Mouse (Mus musculus): ENCODE data around the gene Ly6g6c.
"Not testable (repeated sequence)": the region's sequence is repeated elsewhere in the genome, so short reads cannot be mapped to it uniquely, and the experiment has no call there.

Gene Ly6g6c

DNA sequence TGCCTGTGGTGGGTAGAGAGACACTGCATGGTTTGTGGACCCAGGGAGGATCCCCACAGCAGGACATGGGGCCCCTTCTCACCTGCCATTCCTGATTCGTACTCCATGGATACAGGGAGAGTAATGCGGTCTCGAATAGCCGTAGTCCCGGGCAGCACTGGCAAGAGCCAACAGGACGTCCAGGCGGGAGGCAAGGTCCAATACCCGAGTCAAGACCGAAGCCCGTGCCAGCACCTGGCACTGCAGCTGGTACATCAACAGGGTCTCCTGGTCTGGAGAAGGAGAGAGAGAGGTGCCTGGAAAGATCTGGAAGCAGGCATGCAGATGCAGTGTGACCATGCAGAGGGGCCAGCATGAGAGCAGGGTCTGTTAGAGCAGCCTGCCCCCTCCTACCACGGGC is 33.9 kb upstream of the Ly6g6c start:
- in situ Hi-C loops (cut with MboI, MseI): no loop called here

DNA sequence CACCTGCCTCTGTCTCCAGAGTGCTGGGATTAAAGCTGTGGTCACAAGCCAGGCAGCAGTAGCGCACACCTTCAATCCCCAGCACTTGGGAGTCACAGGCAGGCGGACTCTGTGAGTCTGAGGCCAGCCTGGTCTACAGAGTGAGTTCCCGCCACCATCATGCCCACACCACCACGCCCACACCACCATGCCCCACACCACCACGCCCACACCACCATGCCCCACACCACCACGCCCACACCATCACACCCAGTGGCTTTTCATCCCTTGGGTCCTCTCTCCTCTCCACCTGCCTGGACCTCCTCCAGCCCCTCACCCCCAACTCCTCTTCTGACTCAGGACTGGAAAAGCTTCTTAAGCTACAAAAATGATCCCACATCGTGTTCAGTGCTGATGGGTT is 33.3 kb upstream of the Ly6g6c start:
- in situ Hi-C loops (cut with MboI, MseI): no loop called here

DNA sequence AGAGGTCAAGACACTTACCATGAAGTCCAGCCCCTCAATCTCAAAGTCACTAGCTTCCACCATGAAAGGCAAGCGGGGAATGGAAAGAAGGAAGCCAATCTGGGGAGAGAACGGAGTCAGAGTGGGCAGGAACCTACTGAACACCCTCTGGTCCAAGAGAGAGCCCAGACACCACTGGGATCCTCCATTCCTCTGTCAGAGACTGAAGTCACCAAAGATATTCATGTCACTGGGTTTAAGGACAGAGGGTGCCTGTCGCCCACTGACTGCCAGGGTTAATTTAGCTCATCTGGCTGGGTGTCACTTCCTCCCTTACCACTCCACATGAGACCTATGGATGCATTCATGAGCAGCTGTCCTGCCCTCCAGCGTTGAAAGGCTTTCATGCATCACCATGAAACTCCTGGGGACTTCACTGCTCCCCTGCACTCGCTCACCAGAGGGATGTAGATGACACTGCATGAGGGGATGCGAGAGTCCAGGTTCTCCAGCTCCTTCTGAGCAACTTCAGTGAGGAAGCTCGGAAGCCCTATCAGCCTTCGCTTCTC is 32.8 kb upstream of the Ly6g6c start:
- in situ Hi-C loops (cut with MboI, MseI): no loop called here

DNA sequence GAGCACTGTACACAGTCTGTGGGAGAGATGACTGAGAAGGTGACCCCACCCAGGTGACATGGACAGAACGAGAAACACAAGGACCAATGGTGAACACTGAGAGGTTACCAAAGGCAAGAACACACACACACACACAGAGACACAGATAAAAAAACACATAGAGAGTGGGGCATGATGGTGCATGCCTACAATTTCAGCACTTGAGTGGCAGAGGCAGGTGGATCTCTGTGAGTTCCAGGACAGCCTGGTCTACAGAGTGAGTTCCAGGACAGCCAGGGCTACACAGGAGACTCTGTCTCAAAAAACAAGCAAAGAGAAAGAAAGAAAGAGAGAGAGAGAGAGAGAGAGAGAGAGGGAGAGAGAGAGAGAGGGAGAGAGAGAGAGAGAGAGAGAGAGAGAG is 31.5 kb upstream of the Ly6g6c start:
- in situ Hi-C loops (cut with MboI, MseI): not testable (repeated sequence)

DNA sequence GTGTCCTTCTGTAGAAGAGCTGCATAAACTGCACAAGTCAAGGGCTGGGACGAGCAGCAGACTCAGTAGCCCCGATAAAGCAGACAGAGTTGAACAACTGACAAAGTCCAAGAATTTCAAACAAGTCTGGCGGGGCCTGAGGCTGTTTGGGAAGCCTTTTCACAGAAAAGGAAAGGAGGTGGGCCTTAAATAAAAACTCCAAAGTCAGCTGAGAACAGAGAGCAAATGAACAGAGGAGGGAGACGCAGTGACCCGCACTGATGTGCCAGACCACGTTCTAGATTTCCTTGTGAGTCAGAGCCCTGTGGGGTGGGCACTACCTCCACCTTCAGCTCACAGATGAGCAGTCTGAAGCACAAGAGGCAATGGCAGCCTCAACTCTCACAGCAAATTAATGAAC is 30.3 kb upstream of the Ly6g6c start:
- in situ Hi-C loops (cut with MboI, MseI): no loop called here

DNA sequence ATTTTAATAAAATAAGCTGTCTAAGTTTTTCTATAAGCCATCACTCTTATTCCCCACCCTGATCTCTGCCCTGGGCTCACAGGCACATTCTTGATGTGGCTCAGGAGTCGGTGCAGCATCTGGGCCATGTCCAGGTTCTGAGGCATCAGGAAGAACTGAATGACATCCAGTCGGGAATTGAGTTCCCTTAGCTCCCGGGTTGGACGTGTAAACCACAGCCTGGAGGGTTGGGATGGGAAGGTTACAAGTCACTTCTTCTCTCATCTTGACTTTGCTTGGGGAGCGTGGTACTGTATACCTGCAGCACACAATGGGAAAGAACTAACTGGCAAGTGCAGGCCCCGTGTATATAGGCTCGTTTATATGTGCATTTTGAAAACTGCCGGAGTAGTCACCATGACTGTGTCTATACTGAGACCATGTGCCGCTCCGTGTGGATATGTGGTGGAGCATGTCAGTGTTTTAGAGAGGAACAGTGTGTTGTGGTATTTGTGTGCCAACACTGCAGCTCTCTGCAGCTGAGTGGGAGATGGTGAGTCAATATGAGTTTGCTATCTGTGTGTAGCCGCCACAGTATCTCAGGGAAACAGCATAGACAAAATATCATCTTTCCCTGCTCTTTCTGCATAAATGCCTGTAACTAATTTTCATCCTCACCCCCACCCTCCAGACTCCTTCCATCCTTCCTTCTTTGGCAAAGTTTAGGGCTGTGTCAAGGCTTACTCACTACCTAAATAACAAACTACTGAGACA is 25.9 kb upstream of the Ly6g6c start:
- in situ Hi-C loops (cut with MboI, MseI): no loop called here

DNA sequence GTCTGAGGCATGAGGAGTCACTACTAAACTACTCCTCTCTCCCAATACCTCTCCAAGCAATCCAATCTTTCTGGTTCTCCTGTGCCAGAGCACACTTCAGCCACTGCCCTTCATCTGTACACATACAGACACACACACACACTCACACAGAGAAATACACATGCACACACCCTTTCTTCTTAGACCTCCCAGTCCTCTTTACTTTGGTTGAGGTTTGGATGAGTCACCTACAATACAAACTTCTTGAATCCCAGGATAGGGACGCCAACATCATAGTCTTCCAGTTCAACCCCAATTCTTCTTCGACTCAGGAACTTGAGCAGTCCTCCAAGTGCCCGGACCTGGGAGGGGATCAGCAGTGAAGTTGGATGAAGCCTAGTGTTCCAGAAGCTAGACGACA is 21.4 kb upstream of the Ly6g6c start:
- in situ Hi-C loops (cut with MboI, MseI): no loop called here

DNA sequence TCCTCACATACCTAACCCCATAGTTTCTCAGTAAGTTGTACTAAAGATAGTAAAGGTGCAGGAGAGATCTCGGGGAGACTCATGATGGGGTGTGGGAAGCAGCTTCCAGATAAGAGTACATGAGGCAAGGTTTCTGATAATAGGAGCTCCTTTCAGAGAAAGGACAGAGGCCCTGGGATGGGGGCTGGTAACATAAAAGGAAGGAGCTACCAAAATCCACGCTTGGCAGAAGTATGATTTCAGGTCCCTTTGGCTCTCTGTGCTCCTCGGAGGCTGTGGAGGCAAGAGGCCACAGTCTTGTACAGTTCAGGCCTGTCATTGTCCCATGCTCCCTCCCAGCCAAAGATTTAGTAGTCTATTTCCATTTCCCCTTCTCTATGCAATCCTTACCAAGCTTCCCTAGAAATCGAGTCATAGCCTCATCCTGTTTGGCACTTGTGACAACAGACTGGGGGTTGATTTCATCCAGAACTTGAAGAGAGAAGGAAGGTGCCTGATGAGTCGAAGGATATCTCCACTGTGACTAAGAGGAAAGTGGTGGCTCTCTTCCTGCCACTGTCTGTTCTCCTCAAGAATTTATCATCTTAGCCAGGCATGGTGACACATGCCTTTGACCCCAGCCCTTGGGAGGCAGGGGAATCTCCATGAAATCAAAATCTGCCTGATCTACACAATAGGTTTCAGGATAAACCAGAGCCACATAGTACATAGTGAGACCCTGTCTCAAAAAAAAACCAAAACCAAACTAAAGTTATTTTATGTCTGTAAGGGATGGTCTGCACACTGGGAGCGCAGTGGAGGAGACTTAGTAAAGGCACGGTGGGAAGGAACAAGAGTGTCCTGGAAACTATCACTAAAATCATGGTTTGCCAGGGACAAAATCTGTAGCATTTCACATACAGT is 20.0 kb upstream of the Ly6g6c start:
- in situ Hi-C loops (cut with MboI, MseI): no loop called here

DNA sequence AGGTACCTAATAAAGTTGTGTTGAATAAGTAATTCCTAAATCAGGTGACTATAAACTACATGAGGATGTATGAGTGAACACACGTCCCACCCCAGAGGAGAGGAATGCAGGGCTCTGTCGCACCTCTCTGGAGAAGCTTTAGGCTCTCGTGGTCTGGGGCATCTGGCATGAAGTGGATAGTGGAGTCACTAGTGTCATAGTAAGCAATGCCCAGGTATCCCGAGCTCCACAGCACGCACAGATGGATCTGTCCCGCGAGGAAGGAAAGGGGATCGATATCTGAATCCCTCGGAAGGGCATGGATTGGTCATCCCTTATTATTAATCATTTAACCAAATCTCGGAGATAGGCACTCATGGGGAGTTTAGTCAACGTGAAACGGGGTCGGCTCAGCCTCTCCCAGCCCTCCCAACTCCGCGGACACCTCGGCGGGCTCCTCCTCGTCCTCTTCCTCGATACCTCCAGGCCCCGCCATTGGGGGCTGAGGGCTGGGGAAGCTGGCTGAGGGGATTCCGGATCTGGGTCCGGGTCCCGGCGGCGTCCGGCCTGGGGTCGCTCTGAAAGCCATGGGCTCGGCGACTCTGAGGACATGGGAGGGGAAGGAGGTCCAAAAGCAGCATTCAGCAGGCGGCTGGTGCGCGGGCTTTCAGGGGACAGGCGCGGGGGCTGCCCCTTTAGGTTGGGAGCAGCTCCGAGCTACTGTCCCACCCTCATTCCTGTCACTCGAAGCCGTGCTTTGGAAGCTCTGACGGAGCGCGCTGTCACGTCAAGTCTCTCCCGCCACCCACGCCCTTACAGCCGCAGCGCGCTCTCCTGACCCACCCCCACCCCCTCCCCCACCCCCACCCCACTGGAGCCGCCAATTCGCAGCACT is 19.1 kb upstream of the Ly6g6c start:
- in situ Hi-C loops (cut with MboI, MseI): no loop called here

DNA sequence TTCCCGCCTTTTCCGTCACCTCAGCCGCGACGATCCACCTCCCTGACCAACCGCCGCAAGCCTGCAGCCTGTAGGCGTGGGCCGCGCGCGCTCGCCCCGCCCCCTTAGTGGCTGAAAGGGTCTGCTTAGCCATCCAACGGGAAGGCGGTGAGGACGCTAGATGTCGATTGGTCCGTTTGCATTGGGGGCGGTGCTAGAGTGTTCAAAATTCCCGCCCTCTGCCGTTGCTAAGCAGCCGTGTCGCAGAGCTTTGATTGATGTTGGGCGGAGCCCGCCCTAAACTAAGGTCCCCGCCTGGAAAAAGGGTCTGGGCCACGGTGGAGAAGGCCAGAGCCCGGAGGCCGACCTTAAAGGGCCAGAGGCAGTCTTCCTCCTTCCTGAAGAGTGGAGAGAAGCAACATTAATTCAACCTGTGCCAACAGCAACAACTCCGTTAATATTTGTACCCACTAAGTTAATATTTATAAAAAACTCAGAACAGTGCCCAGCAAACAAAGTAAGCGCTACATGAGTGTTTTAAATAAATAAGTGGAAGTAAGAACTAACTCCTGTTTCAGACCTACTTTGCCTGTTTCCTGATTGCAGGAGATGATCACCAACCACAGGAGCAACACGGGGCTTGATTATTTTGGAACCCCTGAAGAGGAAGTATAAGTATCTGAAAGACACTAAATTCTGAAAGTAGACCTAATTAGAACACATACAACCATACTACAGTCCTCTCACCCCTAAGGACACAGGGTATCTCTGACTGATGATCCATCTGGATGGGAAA is 18.3 kb upstream of the Ly6g6c start, which contains the start of gene Msh5:
Gene Msh5, minus strand, starts transcription at position 65 of the 775 bp plus-strand sequence.
- in situ Hi-C loops (cut with MboI, MseI): no loop called here

DNA sequence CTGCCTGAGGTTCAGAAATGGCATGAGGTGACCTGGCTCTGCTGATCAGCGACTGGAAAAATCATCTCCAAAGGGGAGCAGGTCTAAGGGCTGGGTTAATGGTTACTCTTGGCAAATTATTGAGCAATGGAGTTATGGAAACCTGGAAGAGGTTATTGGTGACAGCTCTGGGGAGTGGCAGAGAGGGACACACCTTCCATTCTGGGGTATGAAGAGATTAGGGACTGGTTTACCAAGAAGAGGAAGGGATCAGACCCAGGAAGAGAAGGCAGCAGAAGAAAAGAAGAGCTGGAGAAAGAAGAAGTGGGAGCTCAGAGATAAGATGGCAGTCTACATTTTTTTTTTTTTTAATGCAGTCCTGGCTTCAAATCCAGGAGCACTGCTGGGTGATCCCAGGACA is 17.5 kb upstream of the Ly6g6c start:
- in situ Hi-C loops (cut with MboI, MseI): no loop called here

DNA sequence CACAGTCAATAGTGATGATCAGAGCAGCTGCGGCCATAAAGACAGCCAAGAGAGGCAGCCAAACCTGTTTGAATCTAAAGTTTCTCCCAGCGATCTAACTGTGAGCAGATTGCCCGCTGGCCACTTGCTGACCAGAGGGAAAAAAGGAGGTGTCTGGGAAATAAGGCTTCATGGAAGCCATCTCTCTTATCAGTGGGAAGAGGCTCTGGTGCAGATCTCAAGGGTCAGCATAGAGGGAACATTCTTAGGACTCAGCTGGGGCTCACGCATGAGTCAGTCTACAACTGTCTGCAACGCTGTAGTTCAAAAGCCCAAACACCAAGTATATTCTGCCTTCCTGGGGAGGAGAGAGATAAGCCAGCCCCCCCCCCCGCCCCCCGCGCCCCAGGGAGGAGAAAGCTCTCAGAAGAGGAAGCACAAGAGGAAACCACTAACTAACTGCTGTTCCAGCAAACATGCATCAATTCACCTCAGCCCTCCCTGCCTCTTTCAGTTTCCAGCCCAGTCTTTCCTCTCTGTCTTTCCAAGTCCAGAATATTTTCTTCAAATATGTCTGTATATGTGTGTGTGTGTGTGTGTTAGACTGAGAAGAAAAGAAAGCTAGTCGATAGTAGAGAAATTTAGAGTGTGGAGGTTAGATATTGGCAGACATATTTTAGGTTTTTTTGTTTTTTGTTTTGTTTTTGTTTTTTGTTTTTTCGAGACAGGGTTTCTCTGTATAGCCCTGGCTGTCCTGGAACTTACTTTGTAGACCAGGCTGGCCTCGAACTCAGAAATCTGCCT is 16.8 kb upstream of the Ly6g6c start:
- in situ Hi-C loops (cut with MboI, MseI): no loop called here

DNA sequence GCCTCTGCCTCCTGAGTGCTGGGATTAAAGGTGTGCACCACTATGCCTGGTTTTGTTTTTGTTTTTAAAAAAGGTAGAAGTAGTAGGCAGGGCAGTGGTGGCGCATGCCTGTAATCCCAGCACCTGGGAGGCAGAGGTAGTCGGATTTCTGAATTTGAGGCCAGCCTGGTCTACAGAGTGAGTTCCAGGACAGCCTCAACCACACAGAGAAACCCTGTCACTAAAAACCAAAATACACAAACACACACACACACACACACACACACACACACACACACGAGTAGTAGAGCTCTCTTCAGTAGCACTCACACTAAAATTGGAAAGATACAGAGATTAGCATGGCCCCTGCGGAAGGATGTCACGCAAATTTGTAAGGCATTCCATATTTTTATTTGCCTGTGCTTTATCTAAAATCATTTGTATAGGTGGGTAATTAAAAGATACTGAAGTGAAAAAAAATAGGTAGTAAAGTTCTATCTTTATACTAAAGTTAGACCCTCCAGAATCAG is 16.2 kb upstream of the Ly6g6c start:
- in situ Hi-C loops (cut with MboI, MseI): no loop called here

DNA sequence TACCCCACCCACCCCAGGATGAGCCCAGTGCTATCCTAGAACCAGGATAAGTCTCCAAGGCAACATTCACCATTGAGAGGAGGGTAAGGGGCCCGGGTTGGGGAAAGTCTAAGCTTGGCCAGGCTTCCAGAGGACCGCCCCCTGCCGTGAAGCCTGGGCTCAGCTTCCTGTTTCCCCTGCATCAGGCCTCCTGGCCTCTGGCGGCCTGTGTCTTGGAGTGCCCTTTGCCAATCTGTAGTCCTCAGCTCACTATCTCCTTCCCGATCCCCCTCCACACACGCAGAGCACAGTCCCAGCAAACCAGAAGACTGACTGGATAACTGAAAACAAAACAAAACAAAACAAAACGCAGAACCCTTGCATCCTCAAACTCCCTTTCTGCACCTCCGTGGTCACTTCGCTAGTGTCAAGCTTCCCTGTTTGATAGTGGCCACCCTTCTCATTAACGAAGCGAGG is 15.6 kb upstream of the Ly6g6c start, which contains the start of gene Clic1:
Gene Clic1, plus strand, starts transcription at position 406 of the 456 bp plus-strand sequence.
- in situ Hi-C loops (cut with MboI, MseI): no loop called here

DNA sequence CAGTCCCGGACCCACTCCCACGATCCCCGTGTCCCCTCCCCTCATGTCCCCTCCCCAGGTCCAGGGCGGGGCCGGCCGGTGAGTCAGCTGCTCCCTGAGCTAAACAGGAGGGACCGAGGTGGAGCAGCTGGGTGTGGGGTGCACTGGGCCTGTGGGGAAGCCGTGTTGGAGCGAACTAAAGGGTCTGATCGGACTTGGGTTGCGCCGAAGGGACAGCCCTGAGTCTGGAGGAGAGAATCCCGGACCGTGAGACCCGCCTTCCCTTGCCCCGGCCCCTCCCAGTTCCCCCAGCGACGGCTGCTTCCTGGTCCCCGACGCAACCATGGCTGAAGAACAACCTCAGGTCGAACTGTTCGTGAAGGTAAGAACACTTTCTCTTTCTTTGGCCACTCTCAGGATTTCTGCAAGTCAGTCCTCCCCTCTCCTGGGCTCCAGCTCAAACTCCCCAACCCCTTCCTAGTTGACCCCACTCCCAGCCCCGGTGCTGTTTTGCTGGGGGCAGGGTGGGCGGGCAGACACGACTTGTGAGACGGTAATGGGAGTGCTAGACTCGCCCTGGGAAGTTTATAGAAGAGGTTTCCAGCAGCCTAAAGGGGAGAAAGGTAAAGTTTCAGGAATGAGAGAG is 14.9 kb upstream of the Ly6g6c start:
- in situ Hi-C loops (cut with MboI, MseI): no loop called here

DNA sequence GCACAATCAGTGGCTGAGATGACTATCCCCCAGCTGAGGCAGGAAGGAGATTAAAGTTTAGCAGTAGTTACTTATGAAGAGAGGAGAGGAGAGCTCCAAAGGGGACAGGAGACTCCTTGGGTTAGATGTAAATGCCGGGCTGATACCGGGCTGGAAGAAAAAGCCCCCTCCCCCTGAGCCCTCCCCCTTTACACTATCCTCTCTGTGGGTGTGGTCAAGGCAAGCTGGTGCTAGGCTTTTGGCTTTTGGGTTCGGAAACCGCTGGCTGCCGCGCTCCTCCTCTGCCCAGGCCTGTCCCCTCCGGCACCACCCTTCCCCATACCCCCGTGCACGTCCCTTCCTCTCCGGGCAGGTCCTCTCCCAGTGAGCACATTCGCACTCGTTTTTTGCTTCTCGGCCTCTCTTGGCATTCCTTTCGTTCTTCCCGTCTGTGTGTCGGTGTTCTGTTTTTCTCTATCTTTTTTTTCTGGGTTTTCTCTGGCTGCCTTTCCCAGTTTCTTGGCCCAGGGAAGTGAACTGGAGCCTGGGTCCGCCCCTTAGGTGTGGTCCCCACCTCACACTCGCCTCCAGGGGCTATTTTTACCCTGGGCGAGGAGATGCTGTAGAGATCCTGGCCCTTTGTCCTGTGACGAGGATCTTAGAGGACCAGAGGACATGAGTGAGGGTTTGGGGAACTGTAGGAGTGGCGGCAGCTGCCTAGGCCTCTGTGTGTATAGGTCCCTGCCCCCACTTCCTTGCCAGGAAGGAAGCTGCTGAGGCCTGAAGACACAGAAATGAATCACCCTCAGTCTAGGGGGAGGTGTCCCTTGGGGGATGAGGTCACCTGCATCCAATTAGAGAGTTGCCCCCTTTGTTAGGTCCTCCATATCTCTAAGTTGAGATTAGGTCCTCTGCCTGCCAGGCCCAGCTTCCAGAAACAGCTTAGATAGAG is 13.8 kb upstream of the Ly6g6c start:
- in situ Hi-C loops (cut with MboI, MseI): no loop called here

DNA sequence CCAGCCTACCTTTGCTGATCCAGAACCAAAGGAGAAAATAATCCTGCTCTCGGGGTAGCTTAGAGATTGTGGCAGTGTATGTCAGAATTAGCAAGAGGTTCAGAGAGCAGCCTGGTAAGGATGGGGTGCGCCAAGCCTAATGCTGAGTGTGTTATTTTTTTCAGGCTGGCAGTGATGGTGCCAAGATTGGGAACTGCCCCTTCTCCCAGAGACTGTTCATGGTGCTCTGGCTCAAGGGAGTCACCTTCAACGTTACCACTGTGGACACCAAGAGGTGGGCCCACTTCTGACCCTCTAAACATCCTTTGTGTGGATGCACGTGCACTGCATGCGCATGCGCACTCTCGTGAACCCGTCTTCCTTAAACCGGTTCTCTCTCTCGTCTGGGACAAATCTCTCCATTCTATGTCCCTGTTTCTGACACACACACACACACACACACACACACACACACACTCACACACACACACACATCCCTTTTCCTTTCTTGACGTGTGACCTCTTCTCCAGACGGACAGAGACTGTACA is 12.9 kb upstream of the Ly6g6c start:
- in situ Hi-C loops (cut with MboI, MseI): no loop called here
